Mouse (Mus musculus) lung, embryonic 15.5 days (tissue): ENCODE data around the gene Crebl2. TPM values are rescaled to one million over a fixed set of nuclear protein-coding genes. Genes with fewer than 3 reads are reported as not detected.

ENCODE experiments used
- ATAC-seq: fragments of 200-750 bp; cut with Nextera tagmentation; 2 replicates; pipeline ENCODE4 v1.8.0; 2017; ENCODE audit warnings: moderate number of reproducible peaks, borderline replicate concordance; ENCODE audit not compliant: low FRiP score, low TSS enrichment; ENCODE audit errors: extremely low read depth
- H3K27ac ChIP-seq: fragments of 300-500 bp; sonication (generic); 2 replicates; pipeline ENCODE4 v1.5.1; 2015; ENCODE audit warnings: moderate library complexity, mild to moderate bottlenecking, inconsistent platforms
- H3K27me3 ChIP-seq: fragments of 300-500 bp; sonication (generic); 2 replicates; pipeline ENCODE4 v1.6.1; 2015; ENCODE audit warnings: inconsistent platforms
- H3K36me3 ChIP-seq: fragments of 300-500 bp; sonication (generic); 2 replicates; pipeline ENCODE4 v1.6.1; 2015; ENCODE audit warnings: inconsistent platforms
- H3K4me1 ChIP-seq: fragments of 300-500 bp; sonication (generic); 2 replicates; pipeline ENCODE4 v1.6.1; 2015; ENCODE audit warnings: inconsistent platforms
- H3K4me2 ChIP-seq: fragments of 300-500 bp; sonication (generic); 2 replicates; pipeline ENCODE4 v1.6.1; 2015; ENCODE audit warnings: inconsistent platforms, mild to moderate bottlenecking, moderate library complexity
- H3K4me3 ChIP-seq: fragments of 300-500 bp; sonication (generic); 2 replicates; pipeline ENCODE4 v1.5.1; 2015; ENCODE audit warnings: mild to moderate bottlenecking, inconsistent platforms
- H3K9ac ChIP-seq: fragments of 300-500 bp; sonication (generic); 2 replicates; pipeline ENCODE4 v1.6.1; 2015; ENCODE audit warnings: inconsistent platforms
- H3K9me3 ChIP-seq: fragments of 300-500 bp; sonication (generic); 2 replicates; pipeline ENCODE4 v1.6.1; 2016; ENCODE audit warnings: inconsistent platforms
- WGBS: fragments of 180-500 bp; shearing (Covaris S2); methylation state at CpG from one replicate; pipeline ENCODE4 v1.1.7; 2015; 5-methylcytosine and 5-hydroxymethylcytosine counted together
- polyA plus RNA-seq: library from polyadenylated mRNA; unstranded; fragments of >200 nt; fragmentation: Nextera tagmentation; extraction: Ambion mirVana; gene quantifications from 2 replicates; pipeline ENCODE4 v1.2.1, GENCODE M21; 2015

Crebl2 gene
- polyA plus RNA-seq, 1 experiment from 2014 or later, result 2.6 TPM

GRCm38 (mm10) chr6:134897443-134898094 lies 67.6 kb downstream of the Crebl2 start:
- WGBS, result under 1% methylated on average over 38 of the region's 38 CpGs
- H3K4me3 ChIP-seq, result peak overlapping the region; percentile 53
- H3K4me1 ChIP-seq, result peaks cover 17% of the 10 kb centered on the region; the same call in 1 of the 2 replicates
- H3K9me3 ChIP-seq, result no peaks in the 10 kb centered on the region
- H3K27ac ChIP-seq, result peak overlapping the region; percentile 100
- peaks cover 5% of the 10 kb centered on the region; the same call in 1 of the 2 replicates for H3K36me3 ChIP-seq
- ATAC-seq, result peak; percentile 94
- no peaks in the 10 kb centered on the region for H3K27me3 ChIP-seq
- H3K4me2 ChIP-seq, result peak overlapping the region; percentile 74
- H3K9ac ChIP-seq, result peak overlapping the region; percentile 70

GRCm38 (mm10) chr6:134898095-134898965 lies 68.4 kb downstream of the Crebl2 start, which contains the start of gene Gpr19:
Gene Gpr19, minus strand, starts transcription at chr6:134898578.
- Histone ChIP-seq H3K27ac (peak within 1 kb of the TSS; percentile 100), H3K4me2 (peak within 1 kb of the TSS; percentile 74), H3K9me3 (no peaks in the 10 kb centered on the region), H3K36me3 (peaks cover 5% of the 10 kb centered on the region; the same call in 1 of the 2 replicates), H3K4me1 (peaks cover 17% of the 10 kb centered on the region; the same call in 1 of the 2 replicates), H3K4me3 (peak within 1 kb of the TSS; percentile 53), H3K27me3 (no peaks in the 10 kb centered on the region), H3K9ac (peak within 1 kb of the TSS; percentile 70)
- WGBS, result under 1% methylated on average over 51 of the region's 51 CpGs
- ATAC-seq, result peak; percentile 94

- 80% methylated on average over 4 of the region's 4 CpGs for WGBS
- H3K4me3 ChIP-seq, result no peak overlapping the region
- H3K4me1 ChIP-seq, result peaks cover 10% of the 10 kb centered on the region; the same call in 1 of the 2 replicates
- H3K9me3 ChIP-seq, result no peaks in the 10 kb centered on the region
- no peak for ATAC-seq
- no peaks in the 10 kb centered on the region for H3K27me3 ChIP-seq
- no peaks in the 10 kb centered on the region for H3K36me3 ChIP-seq
- H3K9ac ChIP-seq, result no peak overlapping the region
- no peak overlapping the region for H3K27ac ChIP-seq
- H3K4me2 ChIP-seq, result no peak overlapping the region
Observed at GRCm38 (mm10) chr6:134903368-134903767, 73.4 kb downstream of the Crebl2 start.

GRCm38 (mm10) chr6:134903891-134904884 lies 74.2 kb downstream of the Crebl2 start:
- Histone ChIP-seq H3K36me3 (no peaks in the 10 kb centered on the region), H3K4me3 (no peak overlapping the region), H3K27ac (no peak overlapping the region), H3K9me3 (no peaks in the 10 kb centered on the region), H3K4me1 (peaks cover 8% of the 10 kb centered on the region; the same call in 1 of the 2 replicates), H3K27me3 (no peaks in the 10 kb centered on the region), H3K9ac (no peak overlapping the region), H3K4me2 (no peak overlapping the region)
- no peak for ATAC-seq
- 89% methylated on average over 10 of the region's 10 CpGs for WGBS

- H3K27me3 ChIP-seq, result no peaks in the 10 kb centered on the region
- no peaks in the 10 kb centered on the region for H3K4me1 ChIP-seq
- no peak overlapping the region for H3K27ac ChIP-seq
- 84% methylated on average over 1 of the region's 1 CpGs for WGBS
- H3K9me3 ChIP-seq, result no peaks in the 10 kb centered on the region
- no peak for ATAC-seq
- H3K4me2 ChIP-seq, result no peak overlapping the region
- no peak overlapping the region for H3K4me3 ChIP-seq
- H3K9ac ChIP-seq, result no peak overlapping the region
- no peaks in the 10 kb centered on the region for H3K36me3 ChIP-seq
Observed at GRCm38 (mm10) chr6:134905811-134906210, 75.9 kb downstream of the Crebl2 start.

Other genes with a start within 250 kb of the Crebl2 start
- 6.1 and 7.4 TPM in 2 replicates for gene Mansc1, start 197.7 kb upstream of the Crebl2 start, polyA plus RNA-seq
- 13.4 and 15.9 TPM in 2 replicates for gene Borcs5, start 190.6 kb upstream of the Crebl2 start, polyA plus RNA-seq
- 10.5 and 11.6 TPM in 2 replicates for gene Dusp16, start 37.5 kb upstream of the Crebl2 start, polyA plus RNA-seq
- 9.6 and 10.7 TPM in 2 replicates for gene Gpr19, start 68.4 kb downstream of the Crebl2 start, polyA plus RNA-seq
- 18.4 and 19.3 TPM in 2 replicates for gene Cdkn1b, start 90.2 kb downstream of the Crebl2 start, polyA plus RNA-seq
- 1.5 and 1.7 TPM in 2 replicates for gene Apold1, start 151.6 kb downstream of the Crebl2 start, polyA plus RNA-seq
- gene Ddx47, start 181.5 kb downstream of the Crebl2 start, polyA plus RNA-seq, result 123 and 125 TPM in 2 replicates
- 72.4 and 85.7 TPM in 2 replicates for gene Gprc5a, start 235.5 kb downstream of the Crebl2 start, polyA plus RNA-seq